Mouse (Mus musculus) stomach, postnatal 0 days (tissue): ENCODE data around the gene Nelfe.

Experiments used
- CTCF ChIP-seq: IDR thresholded peaks from 2 replicates; pipeline ENCODE4 v1.5.1; 2016; ENCODE audit warnings: antibody characterized with exemption, low read depth, mild to moderate bottlenecking, moderate library complexity
- EP300 ChIP-seq: optimal IDR thresholded peaks from 2 replicates; pipeline ENCODE3; 2016; ENCODE audit warnings: antibody characterized with exemption

DNA sequence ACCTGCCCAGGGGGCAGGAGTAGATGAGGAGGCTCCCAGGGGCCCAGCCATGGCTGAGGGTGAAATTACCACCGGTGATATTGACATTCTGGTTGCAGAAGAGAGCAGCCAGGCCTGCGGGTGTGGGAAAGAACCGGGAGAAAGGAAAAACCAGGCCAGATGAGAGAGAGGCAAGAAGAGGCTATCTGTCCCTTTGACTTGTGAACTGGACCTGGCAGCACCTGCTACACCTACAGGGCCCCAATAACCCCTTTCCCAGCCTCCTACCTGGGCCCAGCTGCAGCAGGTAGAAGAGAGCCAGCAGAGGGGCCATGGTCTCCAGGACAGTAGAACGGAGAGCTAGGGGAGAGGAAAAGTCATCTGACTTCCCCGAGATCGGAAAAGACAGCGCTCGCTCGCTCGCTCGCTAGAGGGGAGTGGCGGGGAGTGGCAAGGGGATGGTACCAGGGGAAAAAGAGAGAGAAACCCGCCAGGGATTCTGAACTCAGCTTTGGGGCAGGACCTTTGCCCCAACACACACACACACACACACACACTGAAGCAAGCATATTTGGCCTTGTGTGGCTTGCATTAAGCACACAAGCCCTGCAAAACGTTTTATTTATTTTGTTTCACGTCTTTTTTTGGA, 31.6 kb downstream of the Nelfe start, which contains the start of gene Gm20547:
- TF ChIP-seq CTCF (no peak), EP300 (no peak)
